ENCODE assay signal across 10 mouse cellular contexts in genomic region chr10:54077005-54077404, GRCm38 (mm10). TPM values are rescaled to one million over a fixed set of nuclear protein-coding genes. Genes with fewer than 3 reads are reported as not detected.
A peak's percentile ranks its signal among the peaks of the same experiment; 100 is the strongest.
DNase-seq lines count a peak whose midpoint lies in the region; ATAC-seq and TF ChIP-seq lines count a peak whose summit lies in the region.
"Had no signal": no experiment of that assay in that cellular context is flagged by ENCODE, and none has a peak within 500 bp of the region (broad histone marks: within the 10 kb centered on the region; RNA-seq: fewer than 3 reads in every experiment).

No protein-coding gene starts in this region.

- no peak overlapping the region for H3ac ChIP-seq in myocyte (ENCODE audit: control insufficient read depth, insufficient read length)

- no peak overlapping the region for H3K27ac ChIP-seq in heart, embryonic 15.5 days
- H3K27ac ChIP-seq in liver, embryonic 12.5 days = no peak overlapping the region
- no peak overlapping the region for H3K27ac ChIP-seq in midbrain, embryonic 13.5 days
- H3K27ac ChIP-seq: neural tube, embryonic 12.5 days had no signal

- ATAC-seq in heart, embryonic 15.5 days (replicated peaks; ENCODE audit: insufficient number of reproducible peaks, insufficient read depth, low FRiP score, low read depth) = no peak
- no peak for ATAC-seq in liver, embryonic 12.5 days
- no peak for ATAC-seq in midbrain, embryonic 13.5 days

- WGBS in heart, embryonic 15.5 days = 51% methylated on average over 3 of the region's 3 CpGs
- 56% methylated on average over 3 of the region's 3 CpGs for WGBS in liver, embryonic 12.5 days (ENCODE audit: insufficient replicate concordance)
- 57% methylated on average over 3 of the region's 3 CpGs for WGBS in midbrain, embryonic 13.5 days

- H3K4me2 ChIP-seq in heart, embryonic 15.5 days = peak overlapping the region; percentile 90; the same call in 1 of the 2 replicates
- no peak overlapping the region for H3K4me2 ChIP-seq in liver, embryonic 12.5 days
- peak overlapping the region; percentile 85 for H3K4me2 ChIP-seq in myocyte (ENCODE audit: low read depth)
- H3K4me2 ChIP-seq in midbrain, embryonic 13.5 days (replicated peaks) = no peak overlapping the region

- peaks cover 26% of the 10 kb centered on the region for H3K4me1 ChIP-seq in heart, embryonic 15.5 days (replicated peaks)
- H3K4me1 ChIP-seq in liver, embryonic 12.5 days = peaks cover 35% of the 10 kb centered on the region
- peaks cover 18% of the 10 kb centered on the region for H3K4me1 ChIP-seq in midbrain, embryonic 13.5 days (replicated peaks)

- no peak for DNase-seq in heart, postnatal 25 days (ENCODE audit: low spot score)
- DNase-seq in liver (no peak), adipocyte (ENCODE audit: low spot score) (peak; percentile 38)
- DNase-seq in adrenal gland, postnatal 10 days = no peak
- DNase-seq: right cerebral cortex, adult 18-20 months had no signal

- intact Hi-C loops in heart, postnatal 25 days (cut with DNase I) = loop anchor here (5.0 to 10.0 kb wide), 2 partner anchors 40 to 212 kb away; no protein-coding TSS in a partner anchor

- H3K9ac ChIP-seq in heart, embryonic 15.5 days = no peak overlapping the region
- H3K9ac ChIP-seq in liver, embryonic 12.5 days = 0 out of 2 replicates have a peak overlapping the region, but pooled peaks have one; percentile 95
- no peak overlapping the region for H3K9ac ChIP-seq in midbrain, embryonic 13.5 days (replicated peaks)
- H3K9ac ChIP-seq: neural tube, embryonic 12.5 days had no signal

- H3K36me3 ChIP-seq in heart, embryonic 15.5 days = no peaks in the 10 kb centered on the region
- H3K36me3 ChIP-seq in liver, embryonic 12.5 days = peaks cover 8% of the 10 kb centered on the region
- H3K36me3 ChIP-seq in myocyte (ENCODE audit: control insufficient read depth, insufficient read depth) = no peaks in the 10 kb centered on the region
- H3K36me3 ChIP-seq in midbrain, embryonic 13.5 days = no peaks in the 10 kb centered on the region
- H3K36me3 ChIP-seq: neural tube, embryonic 12.5 days had no signal

- H3K4me3 ChIP-seq in heart, embryonic 15.5 days = no peak overlapping the region
- H3K4me3 ChIP-seq in liver, embryonic 12.5 days = peak overlapping the region; percentile 93; the same call in 1 of the 2 replicates
- no peak overlapping the region for H3K4me3 ChIP-seq in myocyte
- H3K4me3 ChIP-seq in midbrain, embryonic 13.5 days (replicated peaks) = no peak overlapping the region
- H3K4me3 ChIP-seq: neural tube, embryonic 12.5 days had no signal

- no peaks in the 10 kb centered on the region for H3K27me3 ChIP-seq in heart, embryonic 15.5 days
- no peaks in the 10 kb centered on the region for H3K27me3 ChIP-seq in liver, embryonic 12.5 days (replicated peaks)
- H3K27me3 ChIP-seq in myocyte (ENCODE audit: control insufficient read depth, insufficient read depth, insufficient read length) = no peaks in the 10 kb centered on the region
- peaks cover 33% of the 10 kb centered on the region for H3K27me3 ChIP-seq in midbrain, embryonic 13.5 days
- H3K27me3 ChIP-seq: neural tube, embryonic 12.5 days had no signal

- no peak for TF ChIP-seq POLR2A in myocyte (IDR thresholded peaks at IDR 0.05; ENCODE audit: insufficient read length, low read depth)

- H3K9me3 ChIP-seq in heart, embryonic 15.5 days (replicated peaks) = no peaks in the 10 kb centered on the region
- H3K9me3 ChIP-seq in liver, embryonic 12.5 days (replicated peaks) = no peaks in the 10 kb centered on the region
- H3K9me3 ChIP-seq in midbrain, embryonic 13.5 days = no peaks in the 10 kb centered on the region
- H3K9me3 ChIP-seq: neural tube, embryonic 12.5 days had no signal

- H3K79me2 ChIP-seq in myocyte (ENCODE audit: control insufficient read depth, insufficient read depth) = no peaks in the 10 kb centered on the region

TF ChIP-seq in myocyte, 11 proteins besides CTCF, POLR2A, EP300 and RAD21:
- no peak for TF ChIP-seq SRF (IDR thresholded peaks at IDR 0.05; ENCODE audit: control insufficient read depth, insufficient read length, low read depth)
- TF ChIP-seq TCF12 (IDR thresholded peaks at IDR 0.05; ENCODE audit: insufficient read depth, poor library complexity, severe bottlenecking) = no peak
- no peak for TF ChIP-seq POLR2AphosphoS2 (IDR thresholded peaks at IDR 0.05; ENCODE audit: insufficient read length, low read depth)
- TF ChIP-seq USF1 (IDR thresholded peaks at IDR 0.05; ENCODE audit: low read depth) = no peak
- TF ChIP-seq REST (IDR thresholded peaks at IDR 0.05; ENCODE audit: insufficient read depth, insufficient read length) = no peak
- TF ChIP-seq TCF3 (IDR thresholded peaks at IDR 0.05; ENCODE audit: insufficient read length, low read depth) = no peak
- TF ChIP-seq MYOG (IDR thresholded peaks at IDR 0.05; ENCODE audit: control insufficient read depth in 1 of 3, insufficient read depth in 1 of 3, insufficient read length in 2 of 3, low read depth in 2 of 3) = no peak
- no peak for TF ChIP-seq MYOD1 (IDR thresholded peaks at IDR 0.05; ENCODE audit: control insufficient read depth in 1 of 3, insufficient read length in 2 of 3, low read depth in 2 of 3)
- TF ChIP-seq CEBPB (IDR thresholded peaks at IDR 0.05; ENCODE audit: insufficient read depth, poor library complexity, severe bottlenecking) = no peak
- TF ChIP-seq MAX (IDR thresholded peaks at IDR 0.05; ENCODE audit: low read depth) = no peak
- no peak for TF ChIP-seq E2F4 (IDR thresholded peaks at IDR 0.05; ENCODE audit: insufficient read depth)

RNA-seq across cellular contexts. Expression of gene Man1a, which starts 0.6 kb away (rescaled TPM):
- 5.3 and 7.0 TPM in 2 replicates for polyA plus RNA-seq in heart, embryonic 15.5 days (2015; fragmentation: Nextera tagmentation; extraction: Ambion mirVana)
- total RNA-seq in heart, postnatal 25 days (2021) = 10 to 100 TPM; 35.0 to 36.2 TPM
- 16.1 and 16.8 TPM in 2 replicates for polyA plus RNA-seq in liver, embryonic 12.5 days (2016; fragmentation: Nextera tagmentation; extraction: Ambion mirVana)
- 3.0 TPM for polyA plus RNA-seq in myocyte (2012; fragmentation: generic; extraction: Trizol)
- 10 to 100 TPM; 49.5 to 65.6 TPM for total RNA-seq in adrenal gland, postnatal 10 days (2021)
- polyA plus RNA-seq in midbrain, embryonic 13.5 days (2015; fragmentation: Nextera tagmentation; extraction: Ambion mirVana) = 2.2 and 2.8 TPM in 2 replicates

Comparison
In these comparisons a context has a peak if more than half of its experiments do, and no peak if none do; other contexts are left out.
1. H3K4me2 ChIP-seq: peak in heart, embryonic 15.5 days (single experiment) and myocyte (single experiment); none in liver, embryonic 12.5 days (single experiment) and midbrain, embryonic 13.5 days (single experiment).